Mouse (Mus musculus) G1E (cell line): ENCODE measurements around the gene Hdac6.

Experiments used
- CTCF ChIP-seq: IDR thresholded peaks from 2 replicates; pipeline ENCODE4 v1.5.1; 2012; ENCODE audit warnings: low read depth, low read length, inconsistent platforms, mixed read lengths
- POLR2AphosphoS5 ChIP-seq: IDR thresholded peaks from 2 replicates; pipeline ENCODE4 v1.6.1; 2012; ENCODE audit warnings: low read depth, low read length, inconsistent platforms; ENCODE audit not compliant: insufficient replicate concordance

GRCm38 (mm10) chrX:7898211-7898610 is 49.5 kb downstream of the Hdac6 start:
- TF ChIP-seq CTCF: no peak
- no peak for TF ChIP-seq POLR2AphosphoS5
